Mouse (Mus musculus) urinary bladder, postnatal 4 days (tissue): ENCODE data around the gene Gm28372.
"Not testable (repeated sequence)": the region's sequence is repeated elsewhere in the genome, so short reads cannot be mapped to it uniquely, and the experiment has no call there.

Experiments used
- DNase-seq, 2 experiments: peaks; one replicate each; pipeline ENCODE4 v3.0.0; 2021 to 2022; ENCODE audit warnings: low spot score in 2 of 2

Gm28372 gene

DNA sequence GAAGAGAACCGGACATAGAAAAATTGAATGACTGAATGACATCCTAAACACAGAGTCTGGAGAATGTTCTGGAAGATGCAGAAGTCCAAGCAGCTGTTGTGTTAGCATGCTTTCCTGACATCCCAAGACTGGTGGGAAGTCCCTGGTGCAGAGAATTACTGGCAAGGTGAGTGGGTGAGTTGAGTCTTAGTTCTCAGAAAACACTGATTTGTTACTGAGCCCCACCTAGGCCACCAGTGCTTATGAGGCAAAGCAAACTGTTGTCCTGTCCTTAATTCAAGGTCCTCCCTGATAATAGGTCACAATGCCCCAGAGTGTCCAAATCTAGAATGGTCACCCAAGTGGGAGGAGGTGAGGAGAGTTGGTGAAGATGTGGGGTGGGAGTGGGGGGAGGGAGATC, at the start of gene Gm28372, which contains the start of gene 1700020A23Rik:
TSS of gene Gm28372 (plus strand) at position 301 of the 400 bp plus-strand sequence.
TSS of gene 1700020A23Rik (plus strand) at position 321 of the 400 bp plus-strand sequence.
- DNase-seq: no peak

DNA sequence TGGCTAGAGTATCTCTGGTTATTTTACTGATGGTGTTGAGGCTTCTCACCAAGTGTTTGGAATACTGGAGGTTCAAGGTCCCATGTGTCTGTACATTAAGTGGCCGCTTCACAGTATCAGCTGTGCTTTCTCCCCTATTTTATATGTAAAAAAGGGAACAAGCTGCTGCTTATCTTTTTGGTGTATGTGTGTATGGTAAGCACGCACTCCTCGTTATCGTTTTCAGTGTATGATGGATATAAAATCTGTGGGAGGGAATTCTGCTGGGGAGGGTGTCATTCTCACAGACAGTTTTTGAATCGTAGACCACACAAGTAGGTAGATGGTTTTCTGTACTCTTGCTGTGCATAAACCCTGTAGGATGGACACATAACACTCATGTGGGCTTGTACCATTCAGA, 47.5 kb upstream of the Gm28372 start:
- DNase-seq: no peak

DNA sequence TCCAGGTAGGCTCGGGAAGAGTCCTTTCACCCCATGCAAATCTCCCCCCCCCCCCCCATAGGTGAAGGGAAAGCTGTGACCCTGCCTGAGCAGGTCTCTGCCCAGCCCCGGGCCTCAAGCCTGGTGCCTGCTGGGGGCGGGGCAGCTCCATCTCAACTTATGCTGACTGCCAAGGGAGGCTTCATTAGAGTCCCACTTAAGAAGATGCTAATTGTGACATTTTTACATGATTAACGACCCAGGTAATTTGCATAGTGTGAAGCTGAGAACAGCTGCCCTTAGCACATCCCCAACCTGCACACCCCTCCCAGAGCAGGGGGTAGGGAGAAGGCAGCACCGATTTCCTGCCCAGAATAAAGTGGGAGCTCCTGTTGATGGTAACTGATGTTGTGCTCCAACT, 46.2 kb upstream of the Gm28372 start:
- DNase-seq: no peak

DNA sequence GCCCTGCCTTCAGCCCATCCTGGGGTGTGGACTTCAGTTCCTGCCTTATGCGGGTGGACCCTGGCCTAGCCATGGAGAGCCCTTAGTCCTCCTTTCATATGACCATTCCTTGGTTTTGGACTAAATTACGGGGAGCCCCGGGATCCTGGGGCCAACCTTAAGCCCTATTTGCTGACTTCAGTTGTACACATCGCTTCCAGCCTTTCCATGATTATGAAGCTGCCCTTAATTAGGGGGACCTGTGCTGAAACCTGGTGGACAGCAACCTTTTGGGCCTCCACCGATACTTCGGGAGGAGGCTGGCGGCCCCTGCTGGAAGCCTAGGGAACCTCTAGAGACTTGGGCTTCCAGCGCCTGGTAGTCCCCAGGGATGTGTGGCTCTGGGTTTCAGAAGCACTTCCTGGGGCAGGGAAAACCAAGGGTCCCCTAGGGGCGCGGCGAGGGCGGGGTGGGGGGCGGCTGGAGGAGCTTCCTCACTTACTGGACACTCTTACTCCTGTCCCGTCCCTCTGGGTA, 42.5 kb upstream of the Gm28372 start:
- peak; percentile 26 to 69 for DNase-seq

DNA sequence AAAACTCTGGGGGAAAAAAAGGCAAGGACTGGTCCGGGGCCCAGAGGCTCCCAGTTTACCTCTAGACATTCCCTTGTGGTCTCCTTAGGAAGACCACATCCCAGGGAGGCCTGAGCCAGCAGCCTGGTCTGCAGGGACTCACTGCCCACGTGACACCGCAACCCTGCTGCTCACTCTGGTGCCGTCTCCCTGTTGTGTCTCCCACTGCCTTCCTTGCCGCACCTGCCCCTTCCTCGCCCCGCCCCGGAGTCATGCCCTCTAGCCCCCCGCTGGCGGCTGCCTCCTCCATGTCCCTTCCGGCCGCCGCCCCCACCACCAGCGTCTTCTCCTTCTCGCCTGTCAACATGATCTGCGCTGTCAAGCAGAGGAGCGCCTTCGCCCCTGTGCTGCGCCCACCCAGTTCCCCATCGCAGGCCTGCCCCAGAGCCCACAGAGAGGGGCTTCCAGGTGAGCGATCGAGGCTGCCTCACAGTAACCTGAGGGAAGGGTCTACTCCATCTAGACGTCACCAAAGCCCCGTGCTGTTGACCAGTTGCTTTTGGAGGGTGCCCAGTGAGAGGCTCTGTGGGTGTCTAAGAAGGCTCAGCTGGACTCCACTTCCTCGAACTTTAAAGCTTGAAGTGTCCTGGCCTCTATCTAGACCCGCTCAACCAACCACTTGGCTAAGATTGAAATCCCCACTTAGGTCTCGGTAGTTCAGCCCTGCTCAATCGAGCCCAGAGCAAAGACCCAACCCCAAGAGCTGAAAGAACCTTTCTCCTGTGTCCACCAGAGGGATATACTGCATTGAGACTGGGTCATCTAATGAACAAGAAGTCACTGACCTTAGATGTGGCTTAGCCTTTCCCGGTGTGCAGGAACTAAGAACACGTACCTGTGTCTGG, 39.6 kb upstream of the Gm28372 start:
- DNase-seq: no peak

DNA sequence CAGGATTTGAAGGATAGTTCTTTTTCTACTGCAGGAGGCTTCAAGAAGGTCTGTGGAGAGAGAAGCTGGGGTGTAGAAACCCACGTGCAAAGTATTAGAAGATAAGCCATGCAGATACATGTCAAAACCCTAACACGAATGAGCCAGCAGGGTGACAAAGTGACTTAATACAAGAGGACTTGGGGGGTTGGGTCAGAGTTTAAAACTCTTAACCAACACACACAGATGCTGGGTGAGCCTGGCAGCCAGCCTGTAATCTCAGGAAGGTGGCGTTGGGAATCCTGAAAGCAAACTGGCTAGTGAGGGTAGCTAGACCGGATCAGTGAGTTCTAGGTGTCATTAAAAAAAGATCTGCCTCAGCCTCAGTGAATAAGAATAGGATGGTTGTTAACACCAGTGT, 37.7 kb upstream of the Gm28372 start:
- DNase-seq: no peak

DNA sequence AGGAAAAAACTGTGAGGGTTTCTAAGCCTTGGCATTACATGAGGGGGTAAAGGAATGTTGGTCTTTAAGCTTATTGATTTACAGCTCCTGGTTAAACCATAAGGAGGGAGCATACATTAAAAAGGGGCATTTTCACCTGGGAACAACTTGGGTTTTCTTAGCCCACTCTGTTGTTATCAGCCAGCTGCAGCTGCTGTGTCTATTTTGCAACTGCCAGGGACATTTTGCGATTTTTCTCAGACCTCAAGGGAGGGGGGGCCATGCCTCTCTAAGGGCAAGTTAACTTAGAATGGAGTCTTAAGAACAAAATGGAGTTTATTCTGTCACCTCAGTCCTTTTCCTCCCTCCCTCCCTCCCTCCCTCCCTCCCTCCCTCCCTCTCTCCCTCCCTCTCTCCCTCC, 32.0 kb upstream of the Gm28372 start:
- not testable (repeated sequence) for DNase-seq

DNA sequence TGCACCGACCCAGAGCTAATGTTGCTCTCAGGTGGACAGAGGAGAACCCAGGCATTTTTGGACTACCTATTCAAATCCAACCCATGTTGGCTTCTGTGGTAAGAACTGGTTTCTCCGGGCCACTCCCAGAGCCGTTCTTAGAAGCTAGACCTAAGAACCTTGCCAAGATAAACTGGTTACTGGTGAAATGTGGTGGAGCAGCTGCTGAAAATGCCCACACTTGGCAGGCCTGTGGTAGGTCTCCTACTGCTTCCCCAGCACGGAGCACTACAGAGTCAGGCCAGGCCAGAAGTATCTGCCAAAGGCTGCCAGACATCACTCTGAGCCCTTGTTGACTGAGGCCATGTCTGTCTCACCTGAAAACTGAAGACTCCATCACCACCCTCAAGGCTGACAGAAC, 30.1 kb upstream of the Gm28372 start:
- no peak for DNase-seq

DNA sequence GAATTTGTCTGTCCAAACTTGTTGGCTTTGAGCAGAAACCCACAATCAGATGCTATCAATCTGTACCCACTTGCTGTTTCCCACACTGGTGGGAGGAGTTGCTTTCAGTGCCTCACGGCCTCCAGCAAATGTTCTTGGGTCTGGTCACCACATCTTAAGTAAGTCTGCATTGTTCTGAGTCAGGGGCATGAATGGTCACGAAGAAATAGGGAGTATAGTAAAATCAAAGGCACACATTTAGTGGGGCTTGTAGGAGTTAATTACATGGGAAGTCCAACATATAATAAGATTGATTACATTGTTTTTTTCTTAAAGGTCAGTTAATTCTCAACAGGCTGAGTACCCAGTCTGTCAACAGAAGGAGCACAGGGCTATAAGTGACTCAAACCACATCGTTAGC, 21.8 kb upstream of the Gm28372 start:
- DNase-seq: no peak

DNA sequence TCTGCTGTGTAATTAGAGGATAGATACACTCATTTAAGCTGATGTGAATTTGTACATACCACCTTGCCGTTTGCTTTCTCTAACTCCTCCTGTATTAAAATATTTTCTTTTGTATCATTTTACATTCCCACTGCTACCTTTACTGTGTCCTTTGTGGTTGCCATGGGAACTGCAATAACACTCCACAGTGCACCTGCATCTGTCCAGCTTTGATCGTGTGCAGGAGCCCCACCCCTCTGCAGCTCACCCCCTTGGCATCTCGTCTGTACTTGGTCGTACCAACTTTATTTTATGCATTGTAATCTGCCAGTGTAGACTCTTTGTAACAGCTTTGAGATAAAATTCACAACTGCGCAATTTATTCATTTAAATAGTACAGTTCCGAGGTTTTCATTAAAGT, 21.1 kb upstream of the Gm28372 start:
- no peak for DNase-seq

DNA sequence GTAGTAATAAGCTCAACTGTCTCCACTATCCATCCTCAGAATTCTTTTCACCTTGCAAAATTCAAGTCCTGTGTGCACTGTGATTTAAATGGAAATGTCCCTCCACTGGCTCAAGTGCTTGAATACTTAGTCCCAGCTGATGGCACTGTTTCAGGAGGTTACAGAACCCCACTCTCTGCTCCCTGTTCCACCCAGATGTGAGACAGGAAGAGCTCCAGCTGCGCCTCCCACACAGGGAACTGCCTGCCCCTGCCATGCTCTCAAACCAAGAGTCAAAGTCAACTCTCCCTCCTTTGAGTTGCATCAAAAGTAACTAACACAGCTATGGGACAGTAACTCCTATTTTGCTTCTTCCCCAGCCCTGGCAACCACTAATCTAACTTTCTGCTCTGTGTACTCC, 18.8 kb upstream of the Gm28372 start:
- DNase-seq: no peak

DNA sequence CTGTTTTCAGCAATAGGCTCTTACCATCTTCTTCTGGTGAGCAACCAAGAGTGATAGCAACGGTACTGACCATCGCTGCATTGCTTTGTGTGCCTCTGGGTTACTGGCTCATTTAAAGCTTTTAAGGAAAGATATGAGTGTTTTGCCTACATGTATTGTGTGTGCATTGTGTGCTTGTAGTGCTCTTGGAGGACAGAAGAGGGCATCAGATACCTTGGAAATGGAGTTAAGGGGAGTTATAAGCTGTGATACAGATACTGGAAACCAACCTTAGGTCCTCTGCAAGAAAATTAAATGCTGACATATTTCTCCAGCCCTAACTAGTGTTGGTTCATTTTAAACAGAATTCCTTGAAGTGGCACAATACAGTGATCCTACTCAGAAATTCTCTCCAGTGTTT, 16.2 kb upstream of the Gm28372 start:
- no peak for DNase-seq

DNA sequence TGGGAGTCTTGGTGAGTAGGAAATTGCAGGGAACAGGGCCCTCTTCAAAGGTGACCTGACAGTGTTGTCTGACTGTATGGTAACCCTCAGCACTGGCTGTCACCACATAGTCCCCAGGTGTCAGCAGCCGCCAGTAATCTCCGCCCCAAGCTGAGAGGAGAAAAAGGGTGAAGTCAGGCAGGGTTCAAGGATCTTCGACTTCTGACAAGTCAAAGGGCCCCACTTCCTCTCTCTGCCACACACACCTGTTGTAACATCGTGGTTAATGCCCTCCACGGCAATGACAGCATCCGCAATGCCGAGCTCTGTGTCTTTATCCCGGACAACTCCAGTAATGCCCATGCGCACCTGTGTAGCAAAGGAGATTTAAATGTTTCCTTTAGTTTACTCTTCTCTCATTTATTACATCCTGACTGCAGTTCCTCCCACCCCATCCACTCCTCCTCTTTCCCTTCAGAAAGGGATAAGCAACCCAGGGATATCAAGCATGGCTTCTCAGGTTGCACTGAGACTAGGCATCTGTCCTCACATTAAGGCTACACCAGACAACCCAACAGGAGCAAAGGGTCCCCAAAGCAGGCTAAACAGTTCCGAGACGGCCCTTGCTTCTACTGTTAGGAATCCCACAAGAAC, 13.9 kb upstream of the Gm28372 start:
- no peak for DNase-seq

DNA sequence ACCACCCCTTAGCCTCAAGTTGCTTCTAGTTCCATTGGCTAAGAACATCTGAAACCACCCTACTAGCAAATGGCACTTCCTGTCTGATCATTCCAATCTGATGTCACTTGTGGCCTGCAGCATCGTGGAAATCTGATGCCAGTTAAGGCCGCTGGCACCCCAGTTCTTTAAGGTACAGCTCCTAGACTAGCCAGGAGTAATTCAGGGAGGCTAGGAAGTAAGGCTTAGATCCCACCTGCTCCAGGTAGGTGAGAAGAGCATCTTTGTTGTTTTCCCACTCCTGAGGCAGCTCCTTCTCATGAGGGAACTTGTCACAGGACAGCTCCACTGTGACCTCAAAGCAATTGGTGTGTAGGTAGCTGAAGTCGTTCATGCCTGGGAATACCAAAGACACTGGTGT, 12.2 kb upstream of the Gm28372 start:
- no peak for DNase-seq

DNA sequence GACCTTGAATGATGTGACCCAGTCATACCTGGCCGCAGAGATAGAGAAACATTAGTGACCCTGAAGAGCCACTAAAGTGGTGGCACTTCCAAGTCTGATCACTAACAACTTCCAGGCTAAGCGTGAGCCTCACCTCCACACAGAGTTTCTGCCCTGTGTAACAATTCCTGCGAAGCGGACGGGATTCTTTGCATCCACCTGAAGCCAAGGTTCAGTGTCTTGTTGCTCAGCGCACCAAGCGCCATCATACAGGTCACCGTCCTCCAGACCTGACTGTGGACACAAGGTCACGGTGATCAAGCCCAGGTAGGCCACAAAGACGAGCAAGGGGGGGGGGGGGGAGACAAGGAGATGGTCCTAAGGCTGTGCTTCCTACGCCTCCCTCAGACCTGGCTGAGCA, 9.3 kb upstream of the Gm28372 start:
- no peak for DNase-seq

DNA sequence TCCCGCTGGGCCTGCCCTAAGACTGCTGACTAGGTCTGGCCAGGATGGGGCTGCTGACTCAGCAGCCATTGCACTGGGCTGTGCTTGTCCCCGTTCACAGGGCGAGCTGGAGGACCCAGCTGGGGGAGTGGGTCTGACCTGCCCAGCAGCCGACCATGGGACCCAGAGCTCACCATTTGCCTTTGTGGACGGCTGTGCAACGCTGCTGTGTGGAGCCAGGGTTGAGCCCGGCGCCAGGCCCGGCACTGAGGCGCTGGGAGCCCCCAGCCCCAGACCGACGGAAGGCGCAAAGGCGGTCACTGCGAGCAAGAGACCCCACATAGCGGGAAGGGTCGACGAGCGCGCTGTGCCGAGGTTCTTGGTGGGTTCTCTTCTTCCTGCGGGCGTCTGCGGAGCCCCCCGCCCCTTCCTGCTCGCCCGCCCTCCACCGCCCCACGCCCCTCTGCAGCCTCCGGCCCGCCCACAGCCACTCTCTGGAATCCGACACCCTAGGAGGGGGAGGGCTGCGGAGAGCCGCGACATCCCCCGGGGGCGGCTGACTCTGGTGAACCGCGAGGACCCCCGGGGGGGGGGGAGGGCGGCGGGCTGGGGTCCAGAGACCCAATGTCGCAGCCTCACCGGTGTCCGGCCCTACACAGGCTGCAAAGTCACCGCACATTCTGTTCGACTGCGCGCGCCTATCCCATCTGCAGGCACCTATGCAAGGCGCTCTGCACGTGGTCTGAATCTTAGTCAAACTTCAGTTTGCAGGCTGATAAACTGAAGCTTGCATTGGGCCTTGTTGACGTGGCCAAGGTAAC, 7.7 kb upstream of the Gm28372 start, which contains the start of gene Cpxm1:
TSS of gene Cpxm1 (minus strand) at position 389 of the 800 bp plus-strand sequence.
- DNase-seq: peak in 1 of 2 experiments; percentile 51

DNA sequence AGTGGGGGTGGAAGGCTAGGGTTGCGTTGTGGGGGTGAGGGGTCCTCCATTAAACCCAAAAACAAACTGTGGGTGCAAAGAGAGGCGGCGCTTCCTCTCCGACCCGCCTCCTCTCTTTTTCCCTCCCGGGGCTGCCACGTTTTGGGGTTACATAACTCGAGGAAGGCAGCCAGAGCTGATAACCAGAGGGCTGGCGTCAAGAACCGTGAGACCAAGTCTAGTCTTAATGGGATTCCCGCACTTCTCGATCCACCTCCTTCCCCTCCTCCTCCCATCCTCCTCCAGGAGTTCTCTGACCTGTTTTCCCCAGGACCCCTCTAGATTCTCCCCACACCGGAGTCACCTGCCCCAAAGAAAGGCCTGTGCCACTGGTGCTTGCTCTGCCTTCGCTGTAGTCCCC, 6.9 kb upstream of the Gm28372 start:
- DNase-seq: no peak

DNA sequence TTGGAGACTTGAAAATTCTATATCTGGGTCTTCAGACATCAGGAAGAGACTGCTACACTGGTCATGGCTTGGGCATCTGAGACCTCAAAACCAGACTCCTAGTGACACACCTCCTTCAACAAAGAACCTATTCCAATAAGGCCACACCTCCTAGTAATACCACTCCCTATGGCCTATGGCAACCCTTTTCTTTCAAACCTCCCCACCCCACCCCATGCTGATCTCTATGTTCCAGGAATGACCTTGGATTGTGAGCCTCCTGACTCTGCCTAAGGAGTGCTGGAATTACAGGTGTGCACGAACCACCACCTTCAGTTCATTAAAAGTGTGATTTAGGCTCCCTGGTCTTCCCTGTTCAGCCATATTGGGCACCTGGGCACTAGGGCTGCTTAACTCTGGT, 5.0 kb upstream of the Gm28372 start:
- no peak for DNase-seq

DNA sequence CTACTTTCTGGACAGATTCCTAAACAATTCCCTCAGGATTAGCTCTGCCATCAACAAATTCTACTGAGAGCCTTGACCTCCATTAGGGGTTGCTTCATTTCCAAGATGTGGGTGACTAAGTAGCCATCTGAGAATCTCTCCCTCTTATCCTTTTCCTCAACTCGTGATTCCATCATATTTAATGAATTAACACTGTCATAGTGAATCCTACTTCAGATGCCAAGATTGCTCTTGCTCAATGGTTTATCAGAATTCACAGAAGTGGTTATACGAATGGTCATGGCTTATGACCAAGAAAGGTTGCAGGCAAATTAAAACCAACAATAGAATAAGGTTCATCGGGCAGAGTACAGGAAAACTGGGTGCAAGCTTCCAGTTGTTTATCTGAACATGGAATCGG, 3.1 kb upstream of the Gm28372 start:
- no peak for DNase-seq

DNA sequence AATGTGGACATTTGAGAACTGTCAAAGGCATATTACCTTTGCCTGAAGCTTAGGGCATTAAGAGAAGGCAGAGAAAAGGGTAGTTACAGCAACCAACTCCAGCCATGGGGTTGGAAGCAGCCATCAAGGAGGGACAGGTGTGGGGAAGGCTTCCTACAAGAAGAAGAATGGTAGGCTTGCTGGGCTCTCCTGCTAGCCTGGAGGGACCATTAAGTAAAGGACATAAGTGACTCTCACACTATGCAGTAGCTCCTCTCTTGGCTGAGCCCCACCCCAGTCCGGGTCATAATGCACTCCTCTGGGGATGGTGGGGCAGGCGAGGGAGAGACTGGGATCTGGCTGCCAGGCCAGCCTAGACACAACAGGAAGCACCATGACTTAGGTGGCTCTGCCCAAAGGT, 1.1 kb downstream of the Gm28372 start, which contains the start of gene Tmem239:
TSS of gene Tmem239 (plus strand) at position 301 of the 400 bp plus-strand sequence.
- no peak for DNase-seq

DNA sequence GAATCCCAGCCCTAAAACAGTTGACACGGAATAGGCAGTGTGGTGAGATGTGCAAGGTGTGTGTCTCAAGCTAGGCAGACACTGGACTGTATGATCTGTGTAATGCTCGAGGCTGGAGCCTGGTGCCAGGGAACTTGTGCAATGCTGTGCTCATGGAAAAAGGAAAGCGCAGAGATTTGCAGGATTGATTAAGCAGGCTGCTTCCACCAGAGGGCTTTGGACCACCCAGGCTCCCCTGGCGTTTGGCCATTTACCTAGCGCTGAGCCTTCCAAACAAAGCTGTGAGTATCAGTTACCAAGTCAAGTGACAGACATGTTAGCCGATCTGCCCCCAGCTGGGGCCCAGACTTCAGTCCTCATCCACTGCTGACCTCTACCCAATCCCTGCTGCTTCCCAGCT, 3.2 kb downstream of the Gm28372 start:
- DNase-seq: no peak
